Mouse (Mus musculus): Measurements from ENCODE around the gene Iyd. TPM values are rescaled to one million over a fixed set of nuclear protein-coding genes. Genes with fewer than 3 reads are reported as not detected.
"Not testable (repeated sequence)": the region's sequence is repeated elsewhere in the genome, so short reads cannot be mapped to it uniquely, and the experiment has no call there.

Iyd gene
- not detected in 2 replicates for total RNA-seq (2015)
- total RNA-seq (2017), result not detected in 2 replicates

DNA sequence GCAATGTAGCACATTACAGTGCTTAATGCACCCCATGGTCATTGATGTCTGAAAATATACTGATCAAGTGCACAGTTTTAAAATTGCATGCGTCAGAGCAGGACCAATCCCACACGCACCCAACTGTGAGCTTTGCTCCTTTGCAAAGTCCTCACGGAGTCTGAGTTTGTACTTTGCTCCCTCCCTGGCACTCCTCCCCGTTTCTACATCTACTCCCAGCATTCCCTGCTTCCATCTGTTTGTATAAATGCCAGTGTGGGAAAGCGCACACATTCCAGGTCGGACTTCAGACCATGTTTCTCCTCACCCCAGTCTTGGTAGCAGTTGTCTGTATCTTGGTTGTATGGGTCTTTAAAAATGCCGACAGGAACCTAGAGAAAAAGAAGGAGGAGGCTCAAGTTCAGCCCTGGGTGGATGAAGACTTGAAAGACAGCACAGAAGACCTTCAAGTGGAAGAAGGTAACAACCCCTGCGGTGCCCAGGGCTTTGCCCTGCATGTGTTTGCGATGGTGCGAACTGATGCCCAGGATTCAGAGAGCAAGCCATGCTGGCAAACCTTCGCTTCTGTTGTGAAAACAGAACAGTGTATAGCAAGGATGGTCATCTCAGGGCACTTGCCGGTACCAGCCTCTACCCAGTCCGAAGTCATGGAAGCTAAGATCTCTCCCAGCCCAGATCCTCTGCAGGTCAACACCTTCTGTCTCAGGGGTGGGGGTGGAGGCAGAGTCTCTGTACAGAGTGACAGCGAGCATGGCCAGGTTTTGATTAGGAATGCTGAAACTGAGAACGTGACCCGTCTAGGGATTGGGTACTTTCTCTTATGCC is at the start of gene Iyd:
Iyd (plus strand) TSS at position 238 of the 825 bp plus-strand sequence.
- no peak for ATAC-seq (ENCODE audit: poor library complexity, severe bottlenecking)

DNA sequence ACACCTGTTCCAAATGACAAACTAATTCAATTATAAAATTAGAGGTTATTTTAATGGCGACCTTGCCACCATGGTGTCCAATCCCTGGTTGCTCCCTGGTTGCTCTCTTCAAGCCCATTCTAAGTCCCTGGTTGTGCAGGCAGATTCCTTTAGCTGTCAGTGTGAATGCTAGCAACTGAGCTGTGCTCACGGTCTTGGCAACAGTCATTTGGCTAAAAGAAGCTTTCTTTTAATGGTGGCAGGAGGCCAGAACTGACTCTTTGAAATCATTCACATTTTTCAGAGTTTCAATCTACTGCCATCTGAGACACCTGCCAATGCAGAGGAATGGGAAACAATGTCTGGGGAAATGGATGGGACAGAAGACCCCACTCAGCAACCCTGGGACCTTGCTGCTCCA is 43.2 kb upstream of the Iyd start:
- no peak for ATAC-seq (ENCODE audit: poor library complexity, severe bottlenecking)

DNA sequence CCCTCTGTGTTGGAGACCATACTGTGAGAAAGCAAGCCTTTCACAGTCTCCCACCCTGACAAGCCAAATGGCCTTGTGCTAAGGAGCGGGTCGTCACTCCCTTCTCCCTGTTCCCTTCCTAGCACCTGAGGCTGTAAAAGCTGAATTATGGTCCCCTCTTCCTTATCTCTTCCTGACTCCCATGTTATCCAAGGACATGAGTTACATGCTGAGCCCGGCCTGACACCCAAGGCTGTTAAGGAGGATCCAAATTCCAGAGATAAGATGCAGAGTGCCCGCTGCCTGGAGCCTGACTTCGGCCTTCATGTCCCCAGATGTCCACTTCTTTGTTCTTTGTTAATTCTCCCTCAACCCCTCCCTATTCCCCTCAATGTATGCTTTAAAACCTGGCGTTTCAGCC is 39.2 kb upstream of the Iyd start:
- not testable (repeated sequence) for ATAC-seq (ENCODE audit: poor library complexity, severe bottlenecking)

DNA sequence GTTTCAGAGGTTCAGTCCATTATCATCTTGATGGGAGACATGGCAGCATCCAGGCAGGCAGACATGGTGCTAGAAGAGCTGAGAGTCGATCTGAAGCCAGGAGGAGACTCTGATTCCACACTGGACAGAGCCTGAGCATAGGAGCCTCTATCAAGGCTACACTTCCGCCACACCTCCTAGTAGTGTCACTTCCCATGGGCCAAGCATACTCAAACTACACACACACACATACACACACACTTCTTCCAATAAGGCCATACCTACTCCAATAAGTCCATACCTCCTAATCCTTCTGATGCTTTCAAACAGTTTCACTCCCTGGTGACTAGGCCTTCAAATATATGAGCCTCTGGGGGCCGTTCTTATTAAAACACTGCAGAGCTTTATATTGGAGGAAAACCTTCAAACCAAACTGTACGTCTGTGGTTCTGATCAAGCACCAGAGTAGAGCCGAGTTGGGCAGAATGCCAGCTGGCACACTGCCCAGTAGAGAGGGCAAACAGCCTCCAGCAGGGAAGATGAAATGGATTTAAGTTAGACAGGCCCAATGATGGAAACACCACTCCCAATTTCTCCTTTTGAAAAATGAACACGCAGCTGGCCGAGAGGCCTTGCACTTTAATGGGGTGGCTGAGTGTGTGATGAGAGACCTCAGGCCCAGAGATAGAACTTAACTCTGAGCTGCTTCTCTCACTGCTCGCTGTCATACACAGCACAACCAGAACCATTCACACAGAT is 32.4 kb upstream of the Iyd start:
- no peak for ATAC-seq (ENCODE audit: poor library complexity, severe bottlenecking)

DNA sequence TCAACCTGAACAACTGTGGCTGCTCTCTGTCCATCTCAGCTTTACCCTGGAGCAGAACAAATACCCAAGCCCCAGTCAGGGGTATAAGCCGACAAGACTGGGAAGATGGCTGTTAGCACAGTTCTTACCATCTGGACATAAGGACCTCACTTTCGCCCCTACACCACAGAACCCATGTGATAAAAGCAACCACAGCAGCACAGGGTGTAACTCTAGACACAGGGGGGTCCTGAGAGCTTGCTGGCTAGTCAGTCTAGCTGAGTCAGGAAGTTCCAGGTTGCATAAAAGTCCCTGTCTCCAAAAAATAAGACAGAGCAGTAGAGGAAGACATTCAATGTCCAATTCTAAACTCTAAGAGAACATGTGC is 31.8 kb upstream of the Iyd start:
- no peak for ATAC-seq (ENCODE audit: poor library complexity, severe bottlenecking)

GRCm38 (mm10) chr10:3508746-3509145 is 31.3 kb upstream of the Iyd start:
- ATAC-seq (ENCODE audit: poor library complexity, severe bottlenecking), result no peak

GRCm38 (mm10) chr10:3509663-3510277 is 30.3 kb upstream of the Iyd start:
- ATAC-seq (ENCODE audit: poor library complexity, severe bottlenecking), result no peak

GRCm38 (mm10) chr10:3510486-3510885 is 29.6 kb upstream of the Iyd start:
- ATAC-seq (ENCODE audit: poor library complexity, severe bottlenecking), result peak; percentile 59

- ATAC-seq (ENCODE audit: poor library complexity, severe bottlenecking), result no peak
These were observed 28.6 kb upstream of the Iyd start for GRCm38 (mm10) chr10:3511401-3511800.

- ATAC-seq (ENCODE audit: poor library complexity, severe bottlenecking), result no peak
These were observed 27.3 kb upstream of the Iyd start for GRCm38 (mm10) chr10:3512620-3513305.

DNA sequence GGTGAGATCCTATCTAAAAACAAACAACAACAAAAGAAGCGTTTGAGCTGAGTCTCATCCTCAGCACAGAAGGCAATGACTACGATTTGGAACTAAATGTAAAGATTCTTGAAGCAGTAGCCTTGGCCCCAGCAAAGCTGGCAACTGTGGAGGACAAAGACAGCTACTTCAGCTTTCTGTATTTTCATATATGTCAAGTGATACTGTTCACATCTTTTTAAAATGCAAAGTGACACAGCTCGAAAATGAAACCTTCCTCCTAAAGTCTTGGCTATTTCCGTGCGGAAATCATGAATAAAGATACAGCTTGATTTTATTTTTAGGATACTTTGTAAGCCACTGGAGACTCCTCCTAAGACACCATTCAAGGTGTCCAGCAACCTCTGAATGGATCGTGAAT is 26.1 kb upstream of the Iyd start:
- ATAC-seq (ENCODE audit: poor library complexity, severe bottlenecking), result no peak

- ATAC-seq (ENCODE audit: poor library complexity, severe bottlenecking), result no peak
These were observed 25.4 kb upstream of the Iyd start for GRCm38 (mm10) chr10:3514634-3515033.

GRCm38 (mm10) chr10:3516442-3516841 is 23.6 kb upstream of the Iyd start:
- ATAC-seq (ENCODE audit: poor library complexity, severe bottlenecking), result 0 out of 2 replicates have a peak, but pooled peaks have one; percentile 43

GRCm38 (mm10) chr10:3523044-3523793 is 16.8 kb upstream of the Iyd start:
- no peak for ATAC-seq (ENCODE audit: poor library complexity, severe bottlenecking)

DNA sequence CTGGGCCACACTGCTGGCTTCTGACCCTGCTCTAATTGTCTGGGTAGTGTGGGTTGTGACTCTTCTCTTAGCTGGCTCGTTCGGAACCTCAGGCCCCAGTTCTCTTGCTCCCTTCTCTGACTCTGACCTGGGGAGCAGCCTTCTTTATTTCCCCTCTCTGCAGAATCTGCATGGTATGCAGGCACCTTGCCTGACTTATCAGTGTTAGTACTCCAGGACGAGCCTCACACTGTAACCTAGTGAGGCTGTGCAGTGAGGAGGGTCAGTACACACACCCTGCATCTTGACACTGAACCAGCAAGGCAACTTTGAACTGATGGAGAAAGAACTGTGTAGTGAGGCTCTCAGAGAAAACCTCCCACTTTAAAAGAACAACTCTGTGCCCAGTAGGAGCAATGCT is 15.5 kb upstream of the Iyd start:
- ATAC-seq (ENCODE audit: poor library complexity, severe bottlenecking), result no peak

GRCm38 (mm10) chr10:3525420-3526019 is 14.5 kb upstream of the Iyd start:
- no peak for ATAC-seq (ENCODE audit: poor library complexity, severe bottlenecking)

- ATAC-seq (ENCODE audit: poor library complexity, severe bottlenecking), result no peak
These were observed 10.2 kb upstream of the Iyd start for GRCm38 (mm10) chr10:3529807-3530206.

DNA sequence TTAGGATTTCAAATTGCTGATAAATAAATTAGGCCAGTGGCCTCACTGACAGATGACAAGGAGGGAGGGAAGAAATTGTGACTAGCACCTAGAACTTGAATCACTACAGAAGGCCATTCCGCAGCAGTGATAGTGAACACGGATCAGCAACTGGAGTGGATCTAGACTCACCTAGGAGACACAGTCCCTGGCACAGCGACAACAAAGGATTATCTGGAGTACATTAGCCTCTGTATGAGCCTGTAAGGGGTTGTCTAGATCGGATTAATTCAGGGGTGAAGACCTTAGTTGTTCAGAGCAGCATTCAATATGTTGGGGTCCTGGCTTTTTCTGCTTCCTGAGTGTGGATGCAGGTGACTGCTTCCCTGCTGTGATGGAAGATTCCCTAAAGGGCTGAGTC is 9.4 kb upstream of the Iyd start:
- ATAC-seq (ENCODE audit: poor library complexity, severe bottlenecking), result no peak

GRCm38 (mm10) chr10:3531375-3531774 is 8.7 kb upstream of the Iyd start:
- ATAC-seq (ENCODE audit: poor library complexity, severe bottlenecking), result peak; percentile 78

DNA sequence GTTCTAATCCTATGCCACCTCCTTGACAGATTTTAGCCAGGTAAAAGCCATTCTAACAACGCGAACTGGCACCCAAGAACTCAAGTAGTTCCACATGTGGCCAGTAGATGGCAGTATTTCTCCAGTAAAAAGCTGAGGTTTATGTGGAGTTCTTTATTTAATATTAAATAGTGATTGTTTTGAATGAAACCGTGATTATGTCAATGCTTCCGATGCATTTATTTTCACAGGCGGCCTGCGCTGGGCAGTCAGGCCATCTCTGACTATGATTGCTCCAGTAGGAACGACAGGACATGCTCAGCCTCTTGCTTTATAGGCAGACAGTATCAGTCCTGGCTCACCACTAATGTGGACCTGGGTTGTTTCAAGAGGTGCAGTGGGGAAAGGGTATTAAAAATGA is 5.6 kb upstream of the Iyd start:
- ATAC-seq (ENCODE audit: poor library complexity, severe bottlenecking), result peak; percentile 74
